Mouse (Mus musculus) kidney, postnatal 36 days (tissue): ENCODE measurements at regions not wholly inside any gene's neighbourhood (a gene's known extent, or its start where the extent isn't known, plus 50 kb on each side); places are given as distances from the start of the nearest gene placed in this dataset.
A peak's percentile ranks its signal among the peaks of the same experiment; 100 is the strongest.

Source experiments
- DNase-seq, 2 experiments: peaks; one replicate each; pipeline ENCODE4 v3.0.0; 2021 to 2022; ENCODE audit warnings: mixed read lengths in 2 of 2

DNA sequence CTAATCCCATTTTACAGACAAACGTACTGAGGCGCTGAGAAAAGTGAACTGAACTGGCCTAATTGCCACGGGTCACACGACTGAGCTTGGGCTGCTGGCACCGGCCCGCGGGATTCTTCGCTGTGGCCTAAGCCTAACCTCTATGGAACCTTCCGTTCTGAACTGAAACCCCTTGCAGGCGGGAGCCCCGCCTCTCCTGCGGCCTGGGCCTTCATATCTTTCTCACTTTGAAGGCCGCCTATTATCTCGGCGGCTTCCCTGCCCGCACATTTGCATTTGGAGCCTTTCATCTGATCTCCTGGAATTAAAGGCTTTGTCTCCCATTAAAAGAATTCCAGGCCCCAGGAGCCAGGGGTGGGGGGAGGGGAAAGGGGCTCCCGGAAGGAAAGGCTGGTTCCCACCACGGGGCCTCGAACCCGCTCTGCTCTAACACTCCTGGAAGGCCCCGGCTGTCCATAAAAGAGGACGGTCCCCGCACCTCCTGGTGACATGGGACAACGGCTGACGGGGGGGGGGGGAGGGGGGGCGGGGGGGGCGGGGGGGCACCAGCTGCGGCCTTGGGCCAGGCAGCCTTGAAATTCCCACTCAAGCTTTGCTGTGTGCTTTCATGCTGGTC lies 122.9 kb upstream of the Pja1 start:
- DNase-seq = no peak

DNA sequence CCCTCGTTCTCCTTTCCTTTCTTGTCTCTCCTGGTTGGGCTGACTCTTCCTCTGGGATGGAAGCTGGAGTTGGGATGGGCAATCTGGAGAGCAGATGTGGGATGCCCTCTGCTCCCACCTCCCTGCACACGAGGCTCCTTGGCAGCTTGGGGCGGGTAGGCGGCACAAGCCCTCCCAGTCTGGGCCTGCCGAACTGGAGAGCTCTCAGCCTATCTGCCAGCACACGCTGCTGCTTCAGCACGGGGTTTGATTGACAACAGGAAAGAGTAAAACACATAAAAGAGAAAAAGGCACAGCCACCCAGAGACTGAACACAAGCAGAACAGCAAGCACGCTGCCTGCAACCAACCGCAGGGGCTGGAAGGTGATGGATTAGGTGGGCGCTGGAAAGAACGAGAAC lies 121.9 kb upstream of the Pja1 start:
- no peak for DNase-seq

DNA sequence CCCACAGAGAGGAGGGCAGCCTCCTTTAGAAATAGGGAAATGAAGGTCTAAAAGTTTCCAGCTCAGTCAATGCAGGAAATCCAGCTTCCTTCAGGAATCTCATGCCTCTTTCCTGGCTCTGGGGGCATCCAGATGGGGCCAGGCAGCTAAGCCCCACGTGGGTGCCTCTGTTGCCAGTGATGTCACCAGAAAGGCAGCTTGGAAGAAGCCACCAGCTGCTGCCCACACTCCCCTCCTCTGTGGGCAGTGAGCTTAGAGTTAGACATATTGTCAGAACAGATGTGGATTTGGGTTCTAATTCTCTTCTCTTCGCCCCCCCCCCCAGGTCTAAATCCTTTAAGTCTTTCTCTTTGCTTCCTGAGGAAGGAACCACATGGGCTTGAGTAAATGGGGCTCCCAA lies 116.2 kb upstream of the Pja1 start:
- no peak for DNase-seq

DNA sequence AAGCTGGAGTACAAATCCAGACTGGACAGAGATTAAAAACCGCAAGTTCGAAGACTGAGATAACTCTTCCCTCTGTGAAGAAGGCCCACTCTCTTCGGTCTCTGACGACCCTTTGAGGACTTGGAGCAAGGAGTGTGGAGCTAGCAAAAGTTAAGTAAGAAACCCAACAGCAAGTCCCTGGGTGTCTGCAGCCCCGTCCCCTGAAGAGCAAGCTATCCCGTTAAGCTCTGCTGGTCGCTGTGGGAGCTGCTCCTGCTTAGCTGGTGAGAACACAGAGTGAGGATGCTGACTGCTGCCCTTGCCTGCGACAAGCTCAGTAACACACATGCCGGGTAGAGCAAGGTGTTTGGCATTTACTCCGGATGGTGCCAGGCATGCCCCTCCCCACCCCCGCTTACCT lies 115.2 kb upstream of the Pja1 start:
- DNase-seq = no peak

DNA sequence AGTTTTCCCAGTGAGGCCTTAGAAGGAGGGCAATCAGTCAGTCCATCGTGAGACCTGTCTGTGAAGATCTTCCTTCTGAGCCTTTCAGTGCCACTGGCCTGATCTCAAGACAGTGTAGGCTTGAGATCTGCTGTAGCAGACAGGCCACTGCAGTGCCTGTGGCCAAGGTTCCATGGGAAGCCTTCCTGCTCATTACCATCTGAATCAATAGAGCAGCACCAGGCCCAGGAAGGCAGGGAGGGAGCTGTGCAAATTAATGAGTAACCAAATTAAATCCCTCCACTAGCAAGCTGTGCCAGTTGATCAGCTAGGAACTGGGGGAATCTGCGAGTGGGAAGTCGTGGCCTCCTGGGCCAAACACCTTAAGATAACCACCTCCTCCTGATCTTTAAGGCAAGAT lies 114.6 kb upstream of the Pja1 start:
- peak; percentile 39 to 65 for DNase-seq

DNA sequence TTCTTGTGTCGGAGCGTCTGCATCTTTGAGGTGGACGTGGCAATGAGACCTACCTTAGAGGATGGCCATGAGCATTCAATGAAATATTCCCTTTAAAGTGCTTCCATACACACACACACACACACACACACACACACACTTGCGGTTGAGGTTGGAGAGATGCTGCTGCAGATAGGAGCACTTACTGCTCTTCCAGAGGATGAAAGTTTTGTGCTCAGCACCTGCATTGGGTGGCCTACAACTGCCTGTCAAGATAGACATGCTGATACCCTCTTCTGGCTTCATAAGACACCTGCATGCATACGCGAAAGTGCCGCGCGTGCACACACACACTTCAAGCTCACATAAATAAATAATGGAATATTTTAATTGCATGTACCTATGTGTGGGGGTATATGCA lies 111.5 kb upstream of the Pja1 start:
- no peak for DNase-seq

DNA sequence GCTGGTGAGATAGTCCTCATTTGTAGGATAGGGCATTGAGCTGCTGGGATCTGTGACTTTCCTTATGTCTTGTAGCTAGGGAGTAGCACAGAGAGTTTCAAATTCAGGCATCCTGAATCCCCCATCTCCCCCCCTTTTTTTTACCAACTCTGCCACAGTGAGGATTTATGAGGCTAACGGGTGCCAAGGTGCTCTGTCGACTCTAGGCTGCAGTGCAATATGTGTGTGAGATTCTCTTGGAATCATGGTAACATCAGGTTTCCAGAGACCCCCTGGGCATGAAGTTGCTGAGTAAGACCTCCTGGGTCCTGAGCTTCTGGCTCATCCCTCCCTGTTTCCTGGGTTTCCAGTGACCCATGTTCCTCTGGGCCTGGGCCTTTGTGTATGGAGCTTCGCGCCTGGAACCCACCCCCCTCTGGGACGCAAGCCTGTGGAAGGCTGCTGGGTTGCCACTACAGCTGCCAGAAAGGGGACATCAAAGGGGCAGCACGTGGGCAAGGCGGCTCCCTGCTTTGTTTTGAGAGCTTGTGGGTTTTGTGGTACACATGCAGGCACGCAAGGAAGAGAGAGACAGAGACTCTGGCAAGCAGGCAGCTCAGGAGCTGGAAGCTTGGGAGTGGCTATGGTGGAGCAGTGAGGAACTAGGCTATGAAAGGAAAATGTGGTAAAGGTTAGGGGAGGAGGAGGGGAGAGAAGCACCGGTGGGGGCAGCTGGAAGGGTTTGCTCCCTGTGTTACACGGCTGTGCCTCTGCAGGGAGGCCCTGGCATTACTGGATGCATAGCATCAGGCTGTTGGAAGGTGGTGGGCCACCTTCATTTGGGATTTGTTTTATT lies 110.8 kb upstream of the Pja1 start:
- no peak for DNase-seq

DNA sequence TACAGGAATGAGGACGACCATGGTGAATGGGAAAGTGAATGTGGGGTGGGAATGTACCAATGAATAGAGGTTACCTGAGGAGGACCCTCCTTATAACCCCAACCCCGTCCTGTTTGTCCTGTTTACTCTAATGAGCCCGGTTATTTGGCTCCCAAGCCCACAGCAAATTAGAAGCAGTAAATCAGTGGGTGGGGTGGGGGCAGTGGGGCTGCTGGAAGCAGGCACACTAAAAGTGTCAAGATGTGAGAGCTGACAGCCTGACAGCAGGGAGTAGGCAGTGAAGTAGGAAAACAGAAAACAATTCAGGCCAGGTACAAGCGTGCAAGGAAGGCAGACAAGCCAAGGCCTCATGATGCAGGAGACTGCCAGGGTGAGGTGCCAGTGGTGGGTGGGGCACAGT lies 108.1 kb upstream of the Pja1 start:
- no peak for DNase-seq

DNA sequence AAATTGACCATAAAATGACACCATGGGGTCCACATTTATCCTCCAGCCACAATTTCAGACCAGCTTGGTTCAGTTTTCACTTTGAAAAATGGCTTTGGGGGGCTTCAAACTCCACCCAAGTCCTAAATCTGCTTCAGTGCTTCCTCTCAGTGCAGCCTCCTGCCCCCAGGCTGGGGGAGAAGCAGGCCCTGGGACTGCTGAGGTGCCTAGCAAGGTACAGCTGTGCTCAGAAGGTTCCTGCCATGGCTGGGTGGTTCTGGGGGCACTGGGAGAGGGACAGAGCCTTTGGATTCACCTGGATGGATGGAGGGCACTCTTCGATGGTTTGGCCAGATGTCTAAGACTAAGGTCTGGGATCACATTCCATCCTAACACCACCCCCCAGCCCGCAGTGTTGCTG lies 107.7 kb upstream of the Pja1 start:
- no peak for DNase-seq

DNA sequence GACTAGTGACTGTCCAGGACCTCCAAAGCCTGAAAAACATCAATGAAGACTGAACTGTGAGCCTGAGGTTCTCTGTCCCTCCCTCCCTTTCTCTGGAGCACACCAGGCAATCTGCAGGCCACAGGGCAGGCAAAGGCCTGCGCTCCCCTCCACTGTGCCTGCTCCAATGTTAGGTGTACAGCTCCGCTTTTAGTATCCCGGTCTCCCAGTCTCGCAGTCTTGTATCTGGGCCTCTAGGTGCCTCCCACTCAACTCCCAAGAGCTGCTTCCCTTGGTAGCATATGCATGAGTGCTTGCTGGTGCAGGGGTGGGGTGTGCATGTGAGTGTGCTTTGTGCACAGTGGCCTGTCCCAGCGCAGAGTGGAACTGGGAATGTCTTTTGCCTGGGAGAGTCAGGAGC lies 104.0 kb upstream of the Pja1 start:
- DNase-seq = no peak

DNA sequence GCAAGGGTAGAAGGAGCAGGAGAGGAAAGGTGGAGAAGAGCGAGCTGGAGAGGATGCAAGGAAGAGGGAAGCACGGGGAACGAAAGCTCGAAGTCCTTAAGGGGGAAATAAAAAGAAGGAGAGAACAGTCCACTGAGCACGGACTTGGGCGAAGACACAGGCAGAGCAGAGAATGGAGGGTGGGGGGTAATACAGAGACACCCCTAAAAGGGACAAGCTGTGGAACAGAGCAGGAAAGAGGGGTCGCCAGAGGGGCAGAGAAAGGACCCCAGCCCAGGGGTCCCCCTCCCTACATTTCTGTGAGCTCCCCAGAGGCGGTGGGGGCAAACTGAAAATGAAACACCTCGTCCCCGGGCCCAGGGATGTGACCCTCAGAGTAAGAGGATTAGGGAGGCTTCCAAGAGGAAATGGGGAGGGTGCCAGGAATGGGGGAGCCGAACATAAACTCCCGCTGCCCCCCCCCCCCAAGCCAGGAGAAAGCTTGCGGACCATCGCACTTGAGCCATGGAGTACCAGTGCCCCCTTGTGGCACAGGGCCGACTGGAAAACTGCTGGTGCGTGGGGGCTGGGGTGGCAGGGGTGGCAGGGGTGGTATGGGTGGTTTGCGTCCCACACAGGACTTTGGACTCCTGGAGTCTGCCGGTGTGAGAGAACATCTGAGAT lies 103.5 kb upstream of the Pja1 start:
- DNase-seq = peak; percentile 66 to 84

DNA sequence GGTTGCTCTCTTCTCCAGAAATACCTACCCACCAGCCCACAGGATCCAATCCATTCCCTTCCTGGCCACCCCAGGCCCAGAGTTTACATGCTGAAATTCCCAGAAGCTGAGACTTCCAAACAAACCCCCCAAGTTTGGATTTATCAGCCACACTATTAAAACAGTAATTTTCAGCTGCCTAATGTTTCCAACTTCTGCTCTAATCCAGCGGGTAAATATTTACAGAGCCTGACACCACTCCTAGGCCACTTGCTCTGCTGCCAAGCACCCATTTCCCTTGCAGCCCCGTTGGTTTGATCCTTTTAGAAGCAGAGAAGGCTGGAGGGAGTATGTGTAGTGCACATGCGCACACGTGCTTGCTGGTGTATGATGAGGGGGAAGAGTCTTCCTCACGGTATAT lies 99.1 kb upstream of the Pja1 start:
- no peak for DNase-seq

DNA sequence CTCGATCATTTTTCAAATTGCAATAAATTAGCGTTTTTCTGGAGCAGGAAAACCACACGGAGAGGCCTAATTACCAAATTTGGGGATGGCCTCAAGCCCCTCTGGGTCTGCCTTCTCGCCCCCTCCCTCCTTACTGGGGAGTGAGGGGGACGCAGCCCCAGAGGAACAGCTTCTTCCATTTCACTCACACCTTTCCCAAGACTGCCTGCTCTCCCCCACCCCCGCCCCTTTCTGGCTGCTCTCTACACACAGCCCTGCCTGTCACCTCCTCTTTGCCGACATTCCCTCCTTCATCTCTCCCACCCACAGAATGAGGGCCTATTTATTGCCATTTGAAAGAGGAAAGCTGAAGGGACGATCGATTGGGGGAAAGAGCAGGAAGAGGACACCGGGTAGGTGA lies 97.2 kb upstream of the Pja1 start:
- no peak for DNase-seq

DNA sequence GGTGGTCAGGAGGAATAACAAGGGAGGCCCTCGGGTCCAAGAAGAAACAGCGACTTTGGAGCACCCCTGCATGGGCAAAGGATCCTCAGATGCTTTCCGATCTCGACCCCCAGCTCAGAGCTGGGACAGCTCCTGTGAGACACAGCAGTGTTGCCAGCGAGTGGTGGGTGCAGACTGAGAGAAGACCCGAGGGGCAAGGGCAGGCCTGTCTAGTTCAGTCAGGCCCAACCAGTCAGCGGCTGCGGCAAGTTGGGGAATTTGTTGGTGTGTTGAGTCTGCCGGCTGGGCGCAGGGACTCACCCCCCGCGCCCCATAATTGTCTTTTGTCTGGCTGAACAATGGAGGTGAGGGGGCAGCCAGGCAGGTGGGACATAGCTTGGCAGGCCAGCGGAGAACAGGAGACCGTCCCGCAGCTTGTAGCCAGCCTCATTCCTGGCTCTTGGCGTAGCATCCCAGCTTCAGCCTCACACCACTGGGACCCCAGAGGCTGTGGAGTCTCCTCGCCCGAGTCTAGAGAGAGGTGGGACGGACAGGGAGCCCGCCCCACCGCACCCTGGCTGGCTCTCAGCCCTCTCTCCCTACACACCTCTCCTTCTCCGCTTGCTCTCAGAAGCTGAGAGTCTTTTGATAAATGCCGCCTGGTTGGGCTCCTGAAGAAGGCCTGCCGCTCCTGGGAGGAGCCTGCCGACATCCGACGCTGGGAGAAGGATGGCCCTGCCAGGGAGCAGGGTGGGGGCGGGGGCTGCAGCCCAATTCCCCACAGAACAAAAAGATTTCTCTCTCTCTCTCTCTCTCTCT lies 96.5 kb upstream of the Pja1 start:
- DNase-seq = no peak

DNA sequence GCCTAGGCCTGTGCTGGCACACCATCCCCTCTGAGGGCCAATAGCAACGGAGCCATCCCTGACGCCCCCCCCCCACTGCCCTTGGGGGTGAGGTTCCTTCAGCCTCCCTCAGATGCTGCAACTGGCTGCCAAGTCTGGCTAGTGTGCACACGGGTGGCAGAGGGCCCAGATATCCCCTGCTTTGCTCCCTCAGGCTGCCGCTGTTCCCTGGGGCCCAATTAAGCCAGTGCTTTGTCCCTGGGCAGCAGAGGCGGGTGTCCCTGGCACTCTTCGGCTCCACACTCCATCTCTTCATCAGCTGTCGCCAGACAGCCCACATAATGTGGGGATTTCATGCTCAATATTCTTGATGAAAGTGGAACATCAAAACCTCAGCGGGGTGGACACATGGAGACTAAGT lies 90.9 kb upstream of the Pja1 start:
- no peak for DNase-seq

DNA sequence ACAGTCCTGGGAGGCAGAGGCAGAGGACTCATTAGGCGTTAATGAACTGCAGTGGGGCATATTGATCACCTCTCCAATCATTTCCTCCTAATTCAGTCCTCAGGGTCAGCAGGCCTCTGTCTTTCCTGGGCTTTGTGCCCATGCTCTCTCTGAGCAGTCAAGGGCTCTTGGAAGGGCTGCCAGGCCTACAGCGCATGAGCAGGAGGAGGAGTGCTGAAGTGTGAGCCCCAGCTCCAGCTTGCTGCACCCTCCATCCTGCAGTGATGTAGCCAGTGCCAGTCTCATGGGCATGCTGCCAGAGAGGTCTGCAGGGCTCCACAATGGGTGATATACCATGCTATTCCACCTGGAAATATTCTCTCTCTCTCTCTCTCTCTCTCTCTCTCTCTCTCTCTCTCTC lies 89.6 kb upstream of the Pja1 start:
- DNase-seq = no peak

DNA sequence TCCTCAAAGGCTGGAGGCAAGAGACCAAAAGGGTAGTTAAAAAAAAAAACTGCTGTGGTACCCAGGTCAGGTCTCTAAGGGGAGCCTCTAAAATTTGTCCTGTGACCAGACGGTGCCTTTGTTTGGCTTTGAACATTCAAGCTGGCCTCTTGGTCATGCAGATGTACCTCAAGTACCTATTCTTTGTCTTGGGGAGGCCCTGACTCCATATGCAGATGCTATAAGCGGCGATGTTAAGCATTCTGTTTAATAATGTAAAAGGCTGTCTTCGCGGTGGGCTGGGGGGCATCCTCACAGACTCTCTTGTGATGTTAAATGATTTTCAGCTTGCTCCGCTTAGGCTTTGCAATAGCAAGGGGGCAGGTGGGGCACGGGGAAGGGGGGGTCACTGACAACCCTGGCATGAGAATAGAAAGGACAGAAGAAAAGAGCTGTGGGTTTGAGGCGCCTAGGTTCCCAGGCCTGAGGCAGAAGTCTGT lies 85.8 kb upstream of the Pja1 start:
- DNase-seq = no peak

DNA sequence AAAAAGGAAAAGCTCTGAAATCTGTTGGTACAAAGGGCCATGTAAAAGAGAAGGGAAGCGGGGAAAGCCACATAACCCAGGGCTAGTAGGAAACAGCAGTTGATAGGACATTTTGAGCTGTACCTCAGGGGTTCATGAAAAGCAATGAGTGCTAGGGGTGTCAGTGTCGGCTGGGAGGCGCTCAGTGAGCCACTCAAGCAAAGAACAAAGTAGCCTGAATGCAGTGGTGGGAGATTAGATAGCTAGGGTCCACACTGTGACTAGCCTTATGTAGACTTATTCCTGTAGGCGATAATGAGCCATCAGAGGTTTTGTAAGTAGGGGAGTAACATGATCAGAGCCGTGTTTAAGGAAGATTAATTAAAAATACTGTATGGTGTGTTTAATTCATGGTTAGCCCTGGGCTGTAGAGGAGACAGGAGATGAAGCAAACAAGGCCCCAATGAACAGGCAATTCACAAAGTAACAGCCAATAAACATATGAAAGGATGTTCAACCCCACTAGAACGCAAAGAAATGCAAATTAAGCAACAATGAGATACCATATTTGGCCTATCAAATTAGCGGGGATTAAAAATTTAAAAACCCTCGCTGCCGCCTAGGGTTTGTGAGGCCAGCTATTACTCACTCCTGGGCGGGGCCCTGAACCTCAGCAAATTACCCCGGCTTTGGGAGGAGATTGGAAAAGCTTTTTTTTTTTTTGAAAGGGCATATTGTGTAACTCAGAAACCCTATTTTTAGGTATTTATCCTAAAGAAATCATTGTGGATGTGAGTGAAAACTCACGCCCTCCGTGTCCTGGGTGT lies 85.1 kb upstream of the Pja1 start:
- DNase-seq = no peak

DNA sequence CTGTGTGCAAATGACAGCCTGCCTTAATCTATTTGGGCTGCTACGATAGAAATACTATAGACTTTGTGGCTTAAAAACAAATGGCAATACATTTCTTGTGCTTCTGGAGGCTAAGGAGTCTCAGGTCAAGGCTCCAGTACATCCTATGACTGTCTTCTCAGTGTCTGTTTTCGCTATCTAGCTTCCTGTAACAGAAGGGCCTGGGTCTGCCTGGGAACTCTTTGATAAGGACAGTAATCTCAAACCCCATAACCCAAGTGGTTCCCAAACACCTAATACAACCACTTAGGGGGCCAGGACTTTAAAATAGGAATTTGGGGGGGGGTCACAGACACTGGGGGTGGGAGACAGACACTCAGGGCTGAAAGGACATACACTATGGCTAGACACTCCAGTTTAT lies 81.7 kb upstream of the Pja1 start:
- no peak for DNase-seq

DNA sequence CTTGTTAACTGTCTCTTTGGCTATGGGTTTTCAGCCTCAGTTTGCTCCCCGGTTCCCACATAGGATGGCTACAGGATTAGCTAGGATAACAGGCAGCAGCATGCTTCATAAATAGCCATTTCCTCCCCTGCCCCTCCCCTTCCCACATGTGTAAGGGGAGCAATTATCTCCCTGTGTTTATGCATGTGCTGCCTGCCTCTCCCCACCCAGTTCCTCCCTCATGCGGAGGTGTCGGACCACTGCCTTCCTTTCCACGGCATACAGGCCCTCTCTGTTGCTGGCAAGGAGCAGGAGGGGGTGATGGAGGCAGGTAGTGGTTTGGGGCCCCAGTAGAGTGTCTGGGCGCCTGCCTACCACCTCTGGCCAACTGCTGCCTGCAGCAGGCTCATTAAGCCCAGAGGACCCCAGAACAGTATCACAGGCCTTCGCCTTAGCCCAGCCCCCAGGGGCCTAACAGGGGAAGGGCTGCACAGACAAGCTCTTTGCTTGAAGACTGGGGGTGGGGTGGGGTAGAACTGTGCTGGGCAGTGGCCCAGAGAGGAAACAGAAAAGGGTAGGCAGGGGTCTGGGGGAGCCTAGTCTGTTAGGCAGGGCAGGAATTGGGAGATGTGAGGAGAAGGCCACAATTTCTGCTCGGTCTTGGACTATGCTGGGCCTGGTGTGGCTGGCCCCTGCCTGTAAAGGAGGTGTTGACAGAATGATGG lies 79.1 kb upstream of the Pja1 start:
- no peak for DNase-seq

DNA sequence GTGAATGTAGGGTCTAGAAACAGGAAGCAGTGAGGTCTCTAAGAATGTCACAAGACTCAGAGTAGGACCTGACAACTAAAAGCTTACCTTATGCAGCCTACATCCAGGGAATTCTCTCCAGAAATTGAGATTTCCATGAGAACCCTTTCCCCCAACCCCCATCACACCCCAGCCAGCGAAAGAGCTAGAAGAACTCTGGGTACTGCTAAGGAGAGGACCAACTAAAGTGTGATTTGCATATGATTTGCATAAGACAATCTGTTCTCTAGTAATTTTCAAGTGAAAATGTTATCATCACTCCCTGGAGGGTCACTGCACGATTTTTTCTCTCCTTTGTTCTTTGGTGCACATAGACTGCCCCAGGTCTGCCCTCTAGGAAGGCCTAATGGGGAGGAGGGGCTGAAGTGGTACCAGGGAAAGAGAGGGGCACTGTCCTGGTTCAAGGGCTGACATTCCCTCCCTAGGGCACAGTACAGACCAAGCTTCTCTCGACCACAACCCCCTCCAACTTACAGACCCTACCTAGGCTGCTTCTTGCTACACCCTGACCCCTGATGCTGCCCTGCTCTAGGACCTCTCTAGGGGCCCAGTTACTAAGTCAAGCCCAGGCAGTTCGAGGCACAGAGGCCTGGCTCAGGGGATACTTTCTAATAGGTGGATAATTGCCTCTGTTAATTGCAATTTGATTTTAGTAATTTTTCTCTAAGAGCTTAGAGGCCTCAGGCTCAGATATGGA lies 77.4 kb upstream of the Pja1 start:
- no peak for DNase-seq
